Comparison of ENCODE assay signal across 8 mouse cellular contexts in genomic region chr17:25893975-25894617, GRCm38 (mm10). TPM values are rescaled to one million over a fixed set of nuclear protein-coding genes. Genes with fewer than 3 reads are reported as not detected.
DNase-seq lines count a peak whose midpoint lies in the region; ATAC-seq and TF ChIP-seq lines count a peak whose summit lies in the region.

No protein-coding gene starts in this region.

- H3K9me3 ChIP-seq in forebrain, embryonic 10.5 days = no peaks in the 10 kb centered on the region
- H3K9me3 ChIP-seq in hindbrain, embryonic 14.5 days (ENCODE audit: control insufficient read depth, low read length) = no peaks in the 10 kb centered on the region
- no peaks in the 10 kb centered on the region for H3K9me3 ChIP-seq in limb, embryonic 11.5 days (ENCODE audit: control insufficient read depth, low read length)
- H3K9me3 ChIP-seq in midbrain, embryonic 13.5 days = no peaks in the 10 kb centered on the region

- peak; percentile 67 to 68 for DNase-seq in left cerebral cortex, adult 2 months (ENCODE audit: extremely low spot score in 1 of 2, low spot score in 2 of 2)
- no peak for DNase-seq in left cerebral cortex, adult 8-10 months (ENCODE audit: low spot score in 2 of 2)
- peak; percentile 44 for DNase-seq in c-Kit-negative CD71-positive TER-119-positive erythroid progenitor cells, embryonic 14.5 days (ENCODE audit: low read depth, low spot score)
- peak; percentile 67 for DNase-seq in forebrain, embryonic 10.5 days (ENCODE audit: extremely low spot score, low spot score)
- DNase-seq in hindbrain, embryonic 14.5 days (ENCODE audit: low spot score) = peak; percentile 80
- peak; percentile 75 for DNase-seq in limb, embryonic 11.5 days (ENCODE audit: low spot score)
- peak; percentile 44 to 70 for DNase-seq in spleen, adult 2 months (ENCODE audit: low read depth in 1 of 2, low spot score in 2 of 2)

- H3K27ac ChIP-seq in left cerebral cortex, adult 2 months = no peak overlapping the region
- H3K27ac ChIP-seq in forebrain, embryonic 10.5 days = peak overlapping the region; percentile 72
- peak overlapping the region; percentile 58 for H3K27ac ChIP-seq in hindbrain, embryonic 14.5 days
- H3K27ac ChIP-seq in limb, embryonic 11.5 days (replicated peaks; ENCODE audit: low read depth, low read length) = no peak overlapping the region
- peak overlapping the region; percentile 78 for H3K27ac ChIP-seq in midbrain, embryonic 13.5 days
- H3K27ac ChIP-seq in spleen, adult 2 months (ENCODE audit: insufficient read depth, low read length) = no peak overlapping the region

- no peak for TF ChIP-seq POLR2A in spleen, adult 2 months (IDR thresholded peaks at IDR 0.05; ENCODE audit: low read depth, low read length)

- ATAC-seq in hindbrain, embryonic 14.5 days (ENCODE audit: low FRiP score) = peak; percentile 75
- ATAC-seq in limb, embryonic 11.5 days (ENCODE audit: insufficient number of reproducible peaks, low FRiP score, low TSS enrichment, low read depth) = peak; percentile 62; the same call in 1 of the 2 replicates
- ATAC-seq in midbrain, embryonic 13.5 days = peak; percentile 89

- H3K4me1 ChIP-seq in forebrain, embryonic 10.5 days = peaks cover 23% of the 10 kb centered on the region
- no peaks in the 10 kb centered on the region; the same call in 1 of the 2 replicates for H3K4me1 ChIP-seq in hindbrain, embryonic 14.5 days (replicated peaks; ENCODE audit: control insufficient read depth, insufficient read depth, low read length)
- H3K4me1 ChIP-seq in limb, embryonic 11.5 days (ENCODE audit: control insufficient read depth, insufficient read depth, low read length) = no peaks in the 10 kb centered on the region
- H3K4me1 ChIP-seq in midbrain, embryonic 13.5 days (replicated peaks) = peaks cover 8% of the 10 kb centered on the region
- 0 out of 2 replicates have a peak, but pooled peaks cover 4% of the 10 kb centered on the region for H3K4me1 ChIP-seq in spleen, adult 2 months (ENCODE audit: control insufficient read depth, insufficient read depth, insufficient read length)

- peaks cover 12% of the 10 kb centered on the region for H3K36me3 ChIP-seq in forebrain, embryonic 10.5 days (replicated peaks)
- peaks cover 14% of the 10 kb centered on the region for H3K36me3 ChIP-seq in hindbrain, embryonic 14.5 days (replicated peaks; ENCODE audit: control insufficient read depth, insufficient read depth)
- no peaks in the 10 kb centered on the region; the same call in 1 of the 2 replicates for H3K36me3 ChIP-seq in limb, embryonic 11.5 days (ENCODE audit: control insufficient read depth, insufficient read depth, low read length)
- 0 out of 2 replicates have a peak, but pooled peaks cover 9% of the 10 kb centered on the region for H3K36me3 ChIP-seq in midbrain, embryonic 13.5 days
- H3K36me3 ChIP-seq in spleen, adult 2 months (ENCODE audit: control insufficient read depth, insufficient read depth, low read length) = peaks cover 4% of the 10 kb centered on the region

- no peak overlapping the region for H3K4me3 ChIP-seq in left cerebral cortex, adult 2 months
- H3K4me3 ChIP-seq in forebrain, embryonic 10.5 days = no peak overlapping the region; the same call in 1 of the 2 replicates
- no peak overlapping the region for H3K4me3 ChIP-seq in hindbrain, embryonic 14.5 days (replicated peaks; ENCODE audit: low read length)
- no peak overlapping the region for H3K4me3 ChIP-seq in limb, embryonic 11.5 days (ENCODE audit: low read depth, low read length)
- H3K4me3 ChIP-seq in midbrain, embryonic 13.5 days (replicated peaks) = no peak overlapping the region
- H3K4me3 ChIP-seq in spleen, adult 2 months (ENCODE audit: extremely low read depth, insufficient read depth, insufficient read length) = no peak overlapping the region

- no peaks in the 10 kb centered on the region for H3K27me3 ChIP-seq in forebrain, embryonic 10.5 days (ENCODE audit: poor library complexity, severe bottlenecking)
- no peaks in the 10 kb centered on the region for H3K27me3 ChIP-seq in hindbrain, embryonic 14.5 days (ENCODE audit: control insufficient read depth, insufficient read depth, low read length)
- no peaks in the 10 kb centered on the region for H3K27me3 ChIP-seq in limb, embryonic 11.5 days (ENCODE audit: control insufficient read depth, insufficient read depth, low read length)
- H3K27me3 ChIP-seq in midbrain, embryonic 13.5 days = no peaks in the 10 kb centered on the region
- H3K27me3 ChIP-seq in spleen, adult 2 months (ENCODE audit: control insufficient read depth, insufficient read depth, low read length) = no peaks in the 10 kb centered on the region

- H3K4me2 ChIP-seq in hindbrain, embryonic 14.5 days (replicated peaks) = no peak overlapping the region
- no peak overlapping the region for H3K4me2 ChIP-seq in limb, embryonic 11.5 days (ENCODE audit: low read depth, severe bottlenecking)
- H3K4me2 ChIP-seq in midbrain, embryonic 13.5 days (replicated peaks) = no peak overlapping the region

- intact Hi-C loops in left cerebral cortex, adult 2 months (cut with DNase I) = loop anchor here (1.0 to 10.0 kb wide), 3 partner anchors 88 to 201 kb away; partner anchors contain the start of genes Decr2 and Nme4

- TF ChIP-seq CTCF in left cerebral cortex, adult 2 months (IDR thresholded peaks at IDR 0.05) = peak; percentile 99
- TF ChIP-seq CTCF in spleen, adult 2 months (IDR thresholded peaks at IDR 0.05; ENCODE audit: extremely low read depth, insufficient read depth, insufficient read length, insufficient replicate concordance) = peak; percentile 96; the same call in 1 of the 2 replicates

- WGBS in forebrain, embryonic 10.5 days = 29% methylated on average over 2 of the region's 2 CpGs
- 24% methylated on average over 2 of the region's 2 CpGs for WGBS in hindbrain, embryonic 14.5 days
- WGBS in limb, embryonic 11.5 days = 31% methylated on average over 2 of the region's 2 CpGs
- 35% methylated on average over 2 of the region's 2 CpGs for WGBS in midbrain, embryonic 13.5 days
- 43% methylated on average over 2 of the region's 2 CpGs for WGBS in spleen, adult 2 months

- no peak overlapping the region for H3K9ac ChIP-seq in hindbrain, embryonic 14.5 days
- no peak overlapping the region for H3K9ac ChIP-seq in limb, embryonic 11.5 days (ENCODE audit: low read length)
- no peak overlapping the region for H3K9ac ChIP-seq in midbrain, embryonic 13.5 days (replicated peaks)

RNA-seq across cellular contexts. Expression of gene Wfikkn1, which starts 13.4 kb away (rescaled TPM):
- total RNA-seq in left cerebral cortex, adult 2 months (2021) = 1 to 10 TPM; 1.7 TPM
- 1 to 10 TPM; 1.4 to 3.2 (median 1.5) TPM for total RNA-seq in left cerebral cortex, adult 8-10 months (2022)
- 4.0 and 4.2 TPM in 2 replicates for polyA plus RNA-seq in forebrain, embryonic 10.5 days (2016; fragmentation: Nextera tagmentation; extraction: Ambion mirVana)
- 0.63 and 0.71 TPM in 2 replicates for polyA plus RNA-seq in hindbrain, embryonic 14.5 days (2014; fragmentation: Nextera tagmentation; extraction: Ambion mirVana)
- 0.68 and 0.75 TPM in 2 replicates for polyA plus RNA-seq in limb, embryonic 11.5 days (2014; fragmentation: Nextera tagmentation; extraction: Ambion mirVana)
- polyA plus RNA-seq in midbrain, embryonic 13.5 days (2015; fragmentation: Nextera tagmentation; extraction: Ambion mirVana) = 0.61 and 0.70 TPM in 2 replicates
- polyA plus RNA-seq in spleen, adult 2 months (2012; rRNA removed) = 0.74 and 0.99 TPM in 2 replicates

RNA-seq across cellular contexts. Expression of gene Mettl26, which starts 19.2 kb away (rescaled TPM):
- total RNA-seq in left cerebral cortex, adult 2 months (2021) = 10 to 100 TPM; 37.8 to 38.1 TPM
- total RNA-seq in left cerebral cortex, adult 8-10 months (2022) = 10 to 100 TPM; 31.4 to 37.3 (median 34.6) TPM
- polyA plus RNA-seq in forebrain, embryonic 10.5 days (2016; fragmentation: Nextera tagmentation; extraction: Ambion mirVana) = 76.7 and 79.1 TPM in 2 replicates
- polyA plus RNA-seq in hindbrain, embryonic 14.5 days (2014; fragmentation: Nextera tagmentation; extraction: Ambion mirVana) = 58.5 and 67.3 TPM in 2 replicates
- polyA plus RNA-seq in limb, embryonic 11.5 days (2014; fragmentation: Nextera tagmentation; extraction: Ambion mirVana) = 55.9 and 60.9 TPM in 2 replicates
- 69.7 and 75.4 TPM in 2 replicates for polyA plus RNA-seq in midbrain, embryonic 13.5 days (2015; fragmentation: Nextera tagmentation; extraction: Ambion mirVana)
- polyA plus RNA-seq in spleen, adult 2 months (2012; rRNA removed) = 53.6 and 81.2 TPM in 2 replicates

RNA-seq across cellular contexts. Expression of gene Rab40c, which starts 25.4 kb away (rescaled TPM):
- total RNA-seq in left cerebral cortex, adult 2 months (2021) = 10 to 100 TPM; 46.4 to 47.2 TPM
- total RNA-seq in left cerebral cortex, adult 8-10 months (2022) = 10 to 100 TPM; 39.7 to 46.1 (median 45.1) TPM
- polyA plus RNA-seq in forebrain, embryonic 10.5 days (2016; fragmentation: Nextera tagmentation; extraction: Ambion mirVana) = 29.4 and 30.9 TPM in 2 replicates
- polyA plus RNA-seq in hindbrain, embryonic 14.5 days (2014; fragmentation: Nextera tagmentation; extraction: Ambion mirVana) = 28.1 and 29.8 TPM in 2 replicates
- polyA plus RNA-seq in limb, embryonic 11.5 days (2014; fragmentation: Nextera tagmentation; extraction: Ambion mirVana) = 19.2 and 19.7 TPM in 2 replicates
- polyA plus RNA-seq in midbrain, embryonic 13.5 days (2015; fragmentation: Nextera tagmentation; extraction: Ambion mirVana) = 44.3 and 47.1 TPM in 2 replicates
- polyA plus RNA-seq in spleen, adult 2 months (2012; rRNA removed) = 26.8 and 31.6 TPM in 2 replicates

RNA-seq across cellular contexts. Expression of gene Mcrip2, which starts 25.5 kb away (rescaled TPM):
- 10 to 100 TPM; 17.8 to 25.7 TPM for total RNA-seq in left cerebral cortex, adult 2 months (2021)
- total RNA-seq in left cerebral cortex, adult 8-10 months (2022) = 10 to 100 TPM; 16.8 to 25.2 (median 19.0) TPM
- 20.0 and 21.9 TPM in 2 replicates for polyA plus RNA-seq in forebrain, embryonic 10.5 days (2016; fragmentation: Nextera tagmentation; extraction: Ambion mirVana)
- 26.8 and 27.3 TPM in 2 replicates for polyA plus RNA-seq in hindbrain, embryonic 14.5 days (2014; fragmentation: Nextera tagmentation; extraction: Ambion mirVana)
- 7.8 and 10.7 TPM in 2 replicates for polyA plus RNA-seq in limb, embryonic 11.5 days (2014; fragmentation: Nextera tagmentation; extraction: Ambion mirVana)
- polyA plus RNA-seq in midbrain, embryonic 13.5 days (2015; fragmentation: Nextera tagmentation; extraction: Ambion mirVana) = 8.0 and 10.4 TPM in 2 replicates
- polyA plus RNA-seq in spleen, adult 2 months (2012; rRNA removed) = 17.3 and 21.7 TPM in 2 replicates

RNA-seq across cellular contexts. Expression of gene Wdr90, which starts 32.8 kb away (rescaled TPM):
- total RNA-seq in left cerebral cortex, adult 2 months (2021) = 10 to 100 TPM; 34.9 to 36.8 TPM
- 10 to 100 TPM; 23.4 to 29.1 (median 24.5) TPM for total RNA-seq in left cerebral cortex, adult 8-10 months (2022)
- 63.3 and 73.0 TPM in 2 replicates for polyA plus RNA-seq in forebrain, embryonic 10.5 days (2016; fragmentation: Nextera tagmentation; extraction: Ambion mirVana)
- polyA plus RNA-seq in hindbrain, embryonic 14.5 days (2014; fragmentation: Nextera tagmentation; extraction: Ambion mirVana) = 13.1 and 14.2 TPM in 2 replicates
- polyA plus RNA-seq in limb, embryonic 11.5 days (2014; fragmentation: Nextera tagmentation; extraction: Ambion mirVana) = 19.3 and 22.4 TPM in 2 replicates
- polyA plus RNA-seq in midbrain, embryonic 13.5 days (2015; fragmentation: Nextera tagmentation; extraction: Ambion mirVana) = 20.1 and 22.4 TPM in 2 replicates
- 34.5 and 45.0 TPM in 2 replicates for polyA plus RNA-seq in spleen, adult 2 months (2012; rRNA removed)

Comparison
In these comparisons a context has a peak if more than half of its experiments do, and no peak if none do; other contexts are left out.
1. DNase-seq: peak in left cerebral cortex, adult 2 months (2 of 2), c-Kit-negative CD71-positive TER-119-positive erythroid progenitor cells, embryonic 14.5 days (single experiment), forebrain, embryonic 10.5 days (single experiment), hindbrain, embryonic 14.5 days (single experiment), limb, embryonic 11.5 days (single experiment) and spleen, adult 2 months (2 of 2); none in left cerebral cortex, adult 8-10 months (0 of 2).
2. H3K27ac ChIP-seq: peak in forebrain, embryonic 10.5 days (single experiment), hindbrain, embryonic 14.5 days (single experiment) and midbrain, embryonic 13.5 days (single experiment); none in left cerebral cortex, adult 2 months (single experiment), limb, embryonic 11.5 days (single experiment) and spleen, adult 2 months (single experiment).
3. Peak in every context shown above with its lines, with median percentiles within 50 percentile points of each other: ATAC-seq.